Mouse (Mus musculus) left cerebral cortex, postnatal 14 days (tissue): ENCODE results near the gene Rbpj. TPM values are rescaled to one million over a fixed set of nuclear protein-coding genes. Genes with fewer than 3 reads are reported as not detected.
"Not testable (repeated sequence)": the region's sequence is repeated elsewhere in the genome, so short reads cannot be mapped to it uniquely, and the experiment has no call there.

Source experiments
- DNase-seq, 2 experiments: peaks; one replicate each; pipeline ENCODE4 v3.0.0; 2021 to 2022; ENCODE audit warnings: low spot score in 2 of 2, mixed read lengths in 1 of 2
- intact Hi-C: fragments of 180-260 bp; cut with DNase I; formaldehyde crosslinking; loops from one replicate; pipeline ENCODE4 v1.15.1; 2025
- total RNA-seq, 2 experiments: library from RNA; stranded (reverse); gene quantifications; 2 replicates each; pipeline ENCODE4 v1.2.3; 2021

The Rbpj gene
- total RNA-seq, 2 experiments from 2014 or later, result 25.0 to 26.7 TPM

GRCm38 (mm10) chr5:53607230-53607996 lies 141.5 kb downstream of the Rbpj start:
- DNase-seq, result no peak
- intact Hi-C loops, result no loop called here

- no peak for DNase-seq
- intact Hi-C loops, result no loop called here
These were observed 152.9 kb downstream of the Rbpj start for GRCm38 (mm10) chr5:53618844-53619243.

- DNase-seq, result no peak
- intact Hi-C loops, result no loop called here
These were observed 166.1 kb downstream of the Rbpj start for GRCm38 (mm10) chr5:53632026-53632425.

- intact Hi-C loops, result loop anchor here (5.0 kb wide), 2 partner anchors 34 to 279 kb away; no protein-coding TSS in a partner anchor
- DNase-seq, result no peak
These were observed 170.8 kb downstream of the Rbpj start for GRCm38 (mm10) chr5:53636795-53637194.

GRCm38 (mm10) chr5:53637206-53637605 lies 171.3 kb downstream of the Rbpj start:
- intact Hi-C loops, result loop anchor here (5.0 kb wide), 2 partner anchors 35 to 280 kb away; no protein-coding TSS in a partner anchor

GRCm38 (mm10) chr5:53638647-53639046 lies 172.7 kb downstream of the Rbpj start:
- DNase-seq, result peak; percentile 41 to 58
- intact Hi-C loops, result loop anchor here (5.0 kb wide), 2 partner anchors 36 to 281 kb away; no protein-coding TSS in a partner anchor

More at GRCm38 (mm10) chr5:53637206-53637605, 171.3 kb downstream of the Rbpj start:
- DNase-seq, result no peak

GRCm38 (mm10) chr5:53646669-53647068 lies 180.7 kb downstream of the Rbpj start:
- intact Hi-C loops, result no loop called here
- no peak for DNase-seq

- no peak for DNase-seq
- intact Hi-C loops, result no loop called here
These were observed 181.4 kb downstream of the Rbpj start for GRCm38 (mm10) chr5:53647358-53647757.

GRCm38 (mm10) chr5:53656596-53656995 lies 190.6 kb downstream of the Rbpj start:
- intact Hi-C loops, result no loop called here
- DNase-seq, result no peak

- peak in 1 of 2 experiments; percentile 16 for DNase-seq
- intact Hi-C loops, result no loop called here
These were observed 192.0 kb downstream of the Rbpj start for GRCm38 (mm10) chr5:53657925-53658324.

- no peak for DNase-seq
- intact Hi-C loops, result no loop called here
These were observed 195.6 kb downstream of the Rbpj start for GRCm38 (mm10) chr5:53661508-53661907.

- no peak for DNase-seq
- intact Hi-C loops, result no loop called here
These were observed 196.5 kb downstream of the Rbpj start for GRCm38 (mm10) chr5:53662413-53662812.

- DNase-seq, result no peak
- intact Hi-C loops, result no loop called here
These were observed 197.7 kb downstream of the Rbpj start for GRCm38 (mm10) chr5:53663665-53664064.

GRCm38 (mm10) chr5:53668021-53668420 lies 202.1 kb downstream of the Rbpj start:
- intact Hi-C loops, result no loop called here
- DNase-seq, result no peak

- intact Hi-C loops, result loop anchor here (10.0 kb wide), 2 partner anchors 316 to 444 kb away; no protein-coding TSS in a partner anchor
- DNase-seq, result no peak
These were observed 204.5 kb downstream of the Rbpj start for GRCm38 (mm10) chr5:53670321-53670938.

- DNase-seq, result no peak
- intact Hi-C loops, result loop anchor here (10.0 kb wide), 2 partner anchors 317 to 443 kb away; no protein-coding TSS in a partner anchor
These were observed 205.6 kb downstream of the Rbpj start for GRCm38 (mm10) chr5:53671507-53671906.

- DNase-seq, result peak; percentile 71 to 78
- intact Hi-C loops, result loop anchor here (10.0 kb wide), 2 partner anchors 318 to 442 kb away; no protein-coding TSS in a partner anchor
These were observed 206.4 kb downstream of the Rbpj start for GRCm38 (mm10) chr5:53672352-53672751.

GRCm38 (mm10) chr5:53673493-53674150 lies 207.7 kb downstream of the Rbpj start:
- not testable (repeated sequence) for DNase-seq
- intact Hi-C loops, result loop anchor here (10.0 kb wide), 2 partner anchors 319 to 441 kb away; no protein-coding TSS in a partner anchor

GRCm38 (mm10) chr5:53676671-53677070 lies 210.7 kb downstream of the Rbpj start:
- DNase-seq, result no peak
- intact Hi-C loops, result loop anchor here (10.0 kb wide), 2 partner anchors 322 to 438 kb away; no protein-coding TSS in a partner anchor
